Mouse (Mus musculus): ENCODE results near the gene S100z. TPM values are rescaled to one million over a fixed set of nuclear protein-coding genes. Genes with fewer than 3 reads are reported as not detected.

The S100z gene
- not detected in 2 replicates for polyA plus RNA-seq (2012; rRNA removed; ENCODE audit: low replicate concordance)

DNA sequence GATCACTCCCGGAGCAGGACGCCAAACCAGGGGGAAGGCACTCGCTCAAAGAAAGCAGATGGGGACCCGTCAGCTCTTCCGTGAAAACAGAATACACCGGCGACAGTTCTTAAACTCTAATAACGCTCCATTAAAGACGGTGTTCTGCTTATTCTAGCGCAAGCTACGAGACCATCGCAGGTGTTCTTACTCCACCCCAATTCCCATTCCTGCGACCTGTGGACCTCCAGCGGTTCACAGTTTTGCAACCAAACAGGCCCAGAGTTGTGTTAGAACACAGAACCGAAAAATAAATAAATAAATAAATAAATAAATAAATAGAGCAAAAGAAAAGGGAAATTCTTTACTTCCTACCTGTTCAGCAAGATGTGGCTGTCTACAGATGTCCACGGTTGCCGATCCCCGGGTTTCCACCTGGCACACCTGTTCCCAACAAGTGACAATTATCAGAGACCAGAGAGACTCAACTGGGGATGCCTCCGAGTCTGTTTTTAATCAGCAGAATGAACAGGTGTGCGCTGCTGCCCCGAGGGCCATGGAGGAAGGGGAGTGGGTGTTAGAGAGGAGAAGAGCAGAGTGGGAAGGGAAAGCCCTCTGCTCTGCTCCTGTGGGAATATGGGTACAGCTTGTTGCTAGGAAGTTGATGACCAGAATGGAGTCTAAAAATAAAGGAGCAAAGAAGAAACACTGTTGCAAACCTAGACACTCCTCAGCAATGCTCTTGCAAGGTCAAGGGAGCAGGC is at the start of gene S100z:
TSS of gene S100z (minus strand) at position 51 of the 743 bp plus-strand sequence.

DNA sequence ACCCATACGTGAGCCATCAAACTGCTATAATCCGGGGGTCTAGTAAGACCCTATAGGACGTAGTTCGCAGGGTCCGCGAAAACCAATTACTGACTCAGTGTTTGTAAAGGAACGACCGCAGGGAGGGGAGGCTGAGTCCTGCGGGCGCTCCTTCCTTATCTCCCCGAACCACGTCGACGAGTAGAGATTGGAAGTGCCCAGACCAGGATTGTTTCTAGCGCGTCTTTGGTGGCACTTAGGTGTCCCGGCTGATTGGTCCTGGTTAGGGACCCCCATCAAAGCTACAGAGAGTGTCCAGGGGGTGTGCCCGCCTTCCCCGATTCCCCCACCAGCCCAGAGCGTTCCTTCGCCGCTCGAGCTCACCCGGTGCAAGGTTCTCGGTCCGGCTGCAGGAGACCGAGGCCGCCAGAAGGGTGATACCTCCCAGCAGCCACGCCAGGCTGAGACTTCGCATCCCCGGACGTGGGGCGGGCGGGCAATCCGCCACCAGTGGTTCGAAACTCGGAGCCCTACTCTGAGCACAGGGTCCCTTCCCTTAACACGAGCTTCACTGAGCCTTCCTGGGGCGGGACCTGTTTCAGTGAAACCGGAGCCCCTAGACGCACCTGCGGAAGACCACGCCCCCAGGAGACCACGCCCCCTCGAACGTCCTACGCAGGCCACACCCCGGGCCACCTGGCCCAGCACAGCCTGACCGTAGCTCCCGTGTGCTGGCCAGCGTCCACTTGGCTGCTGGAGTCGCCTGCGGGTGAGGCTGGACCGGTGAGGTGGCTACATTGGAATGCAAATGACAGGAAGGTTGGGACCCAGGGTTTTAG is 46.4 kb upstream of the S100z start, which contains the start of gene F2rl1:
TSS of gene F2rl1 (minus strand) at position 554 of the 818 bp plus-strand sequence.

GRCm38 (mm10) chr13:95444824-95445223 is 33.7 kb downstream of the S100z start, which contains the start of gene Crhbp:
Crhbp (minus strand) TSS chr13:95444924.

Other genes starting within 250 kb of the S100z start
- 2.6 and 3.9 TPM in 2 replicates for gene Pde8b, start 228.4 kb downstream of the S100z start, polyA plus RNA-seq (2012; rRNA removed; ENCODE audit: low replicate concordance)
- 27.9 and 28.6 TPM in 2 replicates for gene Zbed3, start 155.1 kb downstream of the S100z start, polyA plus RNA-seq (2012; rRNA removed; ENCODE audit: low replicate concordance)
- 12.4 and 20.3 TPM in 2 replicates for gene Aggf1, start 103.4 kb downstream of the S100z start, polyA plus RNA-seq (2012; rRNA removed; ENCODE audit: low replicate concordance)
- gene Crhbp, start 33.8 kb downstream of the S100z start, polyA plus RNA-seq (2012; rRNA removed; ENCODE audit: low replicate concordance), result 0.14 TPM in 1 of 2 replicates, not detected in the other
- gene F2rl1, start 46.5 kb upstream of the S100z start, polyA plus RNA-seq (2012; rRNA removed; ENCODE audit: low replicate concordance), result 6.7 and 9.7 TPM in 2 replicates
- 9.9 and 12.3 TPM in 2 replicates for gene F2r, start 139.8 kb upstream of the S100z start, polyA plus RNA-seq (2012; rRNA removed; ENCODE audit: low replicate concordance)
- 1.5 TPM in 2 replicates for gene F2rl2, start 218.1 kb upstream of the S100z start, polyA plus RNA-seq (2012; rRNA removed; ENCODE audit: low replicate concordance)

All from mammary gland, adult 2 months (tissue).